Mouse (Mus musculus): ENCODE results near the gene Zranb3. TPM values are rescaled to one million over a fixed set of nuclear protein-coding genes. Genes with fewer than 3 reads are reported as not detected.

The Zranb3 gene
- polyA plus RNA-seq, 1 experiment from 2014 or later: 14.5 TPM

DNA sequence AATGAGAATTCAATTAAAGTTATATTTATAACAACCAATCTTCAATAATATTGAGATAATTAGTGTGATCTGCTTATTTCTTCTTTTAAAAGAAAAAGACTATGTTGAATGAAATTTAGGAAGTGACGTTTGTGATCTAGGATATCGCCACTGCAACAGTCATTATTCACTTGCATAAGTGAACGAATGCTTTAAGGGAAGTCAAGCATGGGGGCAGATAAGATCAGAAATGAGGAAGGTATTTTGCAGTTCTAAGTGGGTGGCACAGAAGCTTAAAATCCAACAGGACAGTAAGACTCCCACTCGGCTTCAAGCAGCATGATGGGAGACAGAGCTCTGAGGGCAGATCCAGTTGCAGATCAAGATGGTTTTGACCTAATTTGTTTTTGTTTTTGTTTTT lies 58.7 kb downstream of the Zranb3 start:
- H3K4me3 ChIP-seq (ENCODE audit: low read depth, low read length): no peak overlapping the region
- ATAC-seq (ENCODE audit: insufficient read depth, low FRiP score, low TSS enrichment): no peak
- 94% methylated on average over 4 of the region's 4 CpGs for WGBS
- no peaks in the 10 kb centered on the region for H3K27me3 ChIP-seq (ENCODE audit: control insufficient read depth, insufficient read depth, low read length)
- H3K4me2 ChIP-seq (ENCODE audit: low read depth): no peak overlapping the region
- H3K4me1 ChIP-seq (ENCODE audit: control insufficient read depth, insufficient read depth, low read length): no peaks in the 10 kb centered on the region
- no peak overlapping the region for H3K9ac ChIP-seq (ENCODE audit: low read length)
- no peak overlapping the region for H3K27ac ChIP-seq (ENCODE audit: low read depth, low read length)
- DNase-seq (ENCODE audit: low spot score): no peak
- H3K9me3 ChIP-seq (ENCODE audit: control insufficient read depth, low read length): no peaks in the 10 kb centered on the region
- no peaks in the 10 kb centered on the region for H3K36me3 ChIP-seq (ENCODE audit: control insufficient read depth, insufficient read depth, low read length)

DNA sequence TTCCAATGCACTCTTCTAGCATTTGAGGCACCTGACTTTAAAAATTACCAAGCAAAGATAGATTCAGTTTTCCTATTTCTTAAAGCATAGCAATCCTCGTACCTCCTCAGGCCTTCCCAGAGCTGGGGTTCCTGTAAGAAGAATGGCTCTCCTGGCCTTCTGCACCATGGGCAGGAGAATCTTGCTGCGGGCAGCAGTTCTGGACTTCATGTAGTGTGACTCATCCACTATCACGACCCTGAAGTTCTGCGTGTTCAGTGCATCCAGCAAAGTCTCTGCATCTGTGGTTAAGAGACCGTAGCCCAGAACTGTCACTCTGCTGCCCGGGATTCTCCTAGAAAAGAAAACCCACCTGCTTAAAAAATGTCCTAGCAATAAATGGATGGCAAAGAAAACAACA lies 66.6 kb downstream of the Zranb3 start:
- H3K9me3 ChIP-seq (ENCODE audit: control insufficient read depth, low read length): no peaks in the 10 kb centered on the region
- 91% methylated on average over 6 of the region's 6 CpGs for WGBS
- no peak for ATAC-seq (ENCODE audit: insufficient read depth, low FRiP score, low TSS enrichment)

DNA sequence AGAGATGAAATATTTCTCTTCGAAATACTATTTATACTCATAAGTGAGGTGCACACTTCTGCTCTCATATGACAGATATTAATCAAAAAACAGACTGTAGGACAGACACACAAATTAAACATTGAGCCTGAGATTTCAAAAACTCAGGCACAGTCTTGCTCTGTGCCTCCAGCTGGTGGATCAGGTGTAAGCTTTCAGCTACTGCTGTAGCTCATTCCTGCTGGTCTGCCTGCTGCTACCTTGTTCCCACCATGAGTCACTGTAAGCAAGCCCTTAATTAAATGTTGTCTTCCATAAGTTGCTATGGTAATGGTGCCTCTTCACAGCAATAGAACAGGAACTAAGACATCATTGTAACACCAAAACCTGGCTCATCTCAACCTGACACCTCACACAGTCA lies 70.7 kb downstream of the Zranb3 start:
- ATAC-seq (ENCODE audit: insufficient read depth, low FRiP score, low TSS enrichment) (no peak), DNase-seq (ENCODE audit: low spot score) (no peak)
- 89% methylated on average over 1 of the region's 1 CpGs for WGBS

More for the DNA sequence above, 66.6 kb downstream of the Zranb3 start:
- Histone ChIP-seq H3K9ac (ENCODE audit: low read length) (no peak overlapping the region), H3K4me1 (ENCODE audit: control insufficient read depth, insufficient read depth, low read length) (no peaks in the 10 kb centered on the region), H3K36me3 (ENCODE audit: control insufficient read depth, insufficient read depth, low read length) (no peaks in the 10 kb centered on the region), H3K4me2 (ENCODE audit: low read depth) (no peak overlapping the region), H3K27me3 (ENCODE audit: control insufficient read depth, insufficient read depth, low read length) (no peaks in the 10 kb centered on the region), H3K4me3 (ENCODE audit: low read depth, low read length) (no peak overlapping the region), H3K27ac (ENCODE audit: low read depth, low read length) (no peak overlapping the region)
- no peak for DNase-seq (ENCODE audit: low spot score)

DNA sequence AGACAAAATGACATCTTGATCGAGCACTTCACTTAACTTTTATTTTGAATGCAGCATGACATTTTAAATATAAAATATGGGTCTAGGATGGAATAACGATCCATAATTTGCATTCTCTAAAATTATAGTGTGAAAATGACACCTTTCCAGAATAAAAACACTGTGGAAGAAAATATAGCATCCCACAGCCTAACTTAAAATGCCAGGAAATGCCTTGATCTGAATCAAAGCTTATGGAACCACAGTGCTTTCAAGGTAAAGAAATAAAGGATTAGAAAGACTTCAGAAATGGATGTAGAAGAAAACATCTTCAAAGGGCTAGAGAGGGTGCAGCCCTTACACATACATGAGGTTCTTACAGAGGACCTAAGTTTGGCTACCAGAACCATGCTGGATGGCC lies 71.3 kb downstream of the Zranb3 start:
- no peaks in the 10 kb centered on the region for H3K9me3 ChIP-seq (ENCODE audit: control insufficient read depth, low read length)
- WGBS: 94% methylated on average over 2 of the region's 2 CpGs
- DNase-seq (ENCODE audit: low spot score) (no peak), ATAC-seq (ENCODE audit: insufficient read depth, low FRiP score, low TSS enrichment) (no peak)
- no peaks in the 10 kb centered on the region for H3K4me1 ChIP-seq (ENCODE audit: control insufficient read depth, insufficient read depth, low read length)
- no peak overlapping the region for H3K4me3 ChIP-seq (ENCODE audit: low read depth, low read length)
- H3K27me3 ChIP-seq (ENCODE audit: control insufficient read depth, insufficient read depth, low read length): no peaks in the 10 kb centered on the region
- H3K27ac ChIP-seq (ENCODE audit: low read depth, low read length): no peak overlapping the region
- H3K4me2 ChIP-seq (ENCODE audit: low read depth): no peak overlapping the region
- no peak overlapping the region for H3K9ac ChIP-seq (ENCODE audit: low read length)
- no peaks in the 10 kb centered on the region for H3K36me3 ChIP-seq (ENCODE audit: control insufficient read depth, insufficient read depth, low read length)

More for the DNA sequence above, 70.7 kb downstream of the Zranb3 start:
- no peaks in the 10 kb centered on the region for H3K4me1 ChIP-seq (ENCODE audit: control insufficient read depth, insufficient read depth, low read length)
- H3K9me3 ChIP-seq (ENCODE audit: control insufficient read depth, low read length): no peaks in the 10 kb centered on the region
- H3K4me3 ChIP-seq (ENCODE audit: low read depth, low read length): no peak overlapping the region
- no peak overlapping the region for H3K27ac ChIP-seq (ENCODE audit: low read depth, low read length)
- H3K9ac ChIP-seq (ENCODE audit: low read length): no peak overlapping the region
- no peak overlapping the region for H3K4me2 ChIP-seq (ENCODE audit: low read depth)
- H3K27me3 ChIP-seq (ENCODE audit: control insufficient read depth, insufficient read depth, low read length): no peaks in the 10 kb centered on the region
- no peaks in the 10 kb centered on the region for H3K36me3 ChIP-seq (ENCODE audit: control insufficient read depth, insufficient read depth, low read length)

DNA sequence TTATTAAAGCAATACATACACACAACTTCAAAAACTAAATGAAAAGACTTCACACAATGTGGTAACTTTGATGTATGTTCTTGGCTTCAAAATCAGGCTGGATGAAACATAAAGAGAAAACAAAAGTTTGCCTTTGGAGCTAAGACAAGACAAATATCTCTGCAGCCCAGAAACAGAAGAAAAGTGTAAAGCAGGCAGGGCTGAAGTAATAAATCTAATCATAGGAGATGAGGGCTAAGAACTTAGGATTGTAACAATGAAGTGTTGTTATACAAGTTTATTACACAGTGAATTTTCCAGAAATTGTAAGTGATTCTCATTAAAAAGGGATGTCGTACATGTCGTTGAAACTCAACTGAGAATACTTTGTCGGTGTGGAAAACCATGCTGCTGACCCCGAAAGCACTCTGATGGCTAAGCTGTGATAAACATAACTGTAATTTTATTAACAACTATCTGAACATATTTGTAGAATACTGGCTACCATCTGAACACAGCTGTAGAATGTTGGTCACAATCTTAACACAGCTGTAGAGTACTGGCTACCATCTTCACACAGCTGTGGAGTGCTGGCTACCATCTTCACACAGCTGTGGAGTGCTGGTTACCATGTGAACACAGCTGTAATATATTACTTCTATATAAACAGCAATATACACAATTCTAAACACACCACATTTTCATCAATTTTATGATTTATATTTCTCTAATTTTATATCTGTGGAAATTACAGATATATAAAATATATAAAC lies 78.3 kb downstream of the Zranb3 start:
- Histone ChIP-seq H3K4me1 (ENCODE audit: control insufficient read depth, insufficient read depth, low read length) (no peaks in the 10 kb centered on the region), H3K9ac (ENCODE audit: low read length) (no peak overlapping the region), H3K9me3 (ENCODE audit: control insufficient read depth, low read length) (no peaks in the 10 kb centered on the region), H3K27ac (ENCODE audit: low read depth, low read length) (no peak overlapping the region), H3K27me3 (ENCODE audit: control insufficient read depth, insufficient read depth, low read length) (no peaks in the 10 kb centered on the region), H3K4me3 (ENCODE audit: low read depth, low read length) (no peak overlapping the region), H3K4me2 (ENCODE audit: low read depth) (no peak overlapping the region), H3K36me3 (ENCODE audit: control insufficient read depth, insufficient read depth, low read length) (no peaks in the 10 kb centered on the region)
- ATAC-seq (ENCODE audit: insufficient read depth, low FRiP score, low TSS enrichment) (no peak), DNase-seq (ENCODE audit: low spot score) (no peak)
- WGBS: 95% methylated on average over 4 of the region's 4 CpGs

DNA sequence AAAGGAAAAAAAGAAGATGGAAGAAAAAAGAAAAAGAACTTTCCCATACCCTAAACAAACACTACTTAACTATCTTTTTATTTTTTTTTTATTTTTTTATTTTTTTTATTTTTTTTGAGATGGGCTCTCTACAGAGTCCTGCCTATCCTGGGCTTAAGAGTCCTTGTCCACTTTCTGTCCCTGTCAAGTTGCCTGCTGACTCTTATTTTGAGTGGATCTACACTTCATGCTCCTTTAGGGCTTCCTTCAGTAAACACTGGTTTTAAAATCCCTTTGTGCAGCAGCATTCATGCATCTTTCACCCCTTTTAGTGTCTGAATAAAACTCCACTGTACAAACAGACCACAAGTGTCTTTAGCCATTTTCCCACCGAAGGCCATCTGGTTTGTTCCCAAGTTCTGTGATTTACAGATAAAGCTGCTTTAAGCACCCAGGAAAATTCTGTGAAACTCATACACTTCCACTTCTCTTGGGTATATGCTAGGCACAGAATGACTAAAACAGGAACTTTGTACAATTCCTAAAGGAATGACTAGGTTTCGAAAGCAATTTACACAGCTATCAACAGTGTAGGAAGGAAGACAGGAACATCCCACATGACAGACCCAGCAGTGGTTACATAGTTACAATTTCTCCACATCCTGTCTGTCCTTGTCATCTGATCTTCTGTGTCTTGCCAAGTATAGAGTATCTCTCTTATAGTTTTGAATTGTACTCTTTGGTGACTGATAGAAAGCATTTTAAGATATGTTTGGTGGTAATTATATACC lies 82.7 kb downstream of the Zranb3 start:
- peak; percentile 70; the same call in 1 of the 2 replicates for ATAC-seq (ENCODE audit: insufficient read depth, low FRiP score, low TSS enrichment)

DNA sequence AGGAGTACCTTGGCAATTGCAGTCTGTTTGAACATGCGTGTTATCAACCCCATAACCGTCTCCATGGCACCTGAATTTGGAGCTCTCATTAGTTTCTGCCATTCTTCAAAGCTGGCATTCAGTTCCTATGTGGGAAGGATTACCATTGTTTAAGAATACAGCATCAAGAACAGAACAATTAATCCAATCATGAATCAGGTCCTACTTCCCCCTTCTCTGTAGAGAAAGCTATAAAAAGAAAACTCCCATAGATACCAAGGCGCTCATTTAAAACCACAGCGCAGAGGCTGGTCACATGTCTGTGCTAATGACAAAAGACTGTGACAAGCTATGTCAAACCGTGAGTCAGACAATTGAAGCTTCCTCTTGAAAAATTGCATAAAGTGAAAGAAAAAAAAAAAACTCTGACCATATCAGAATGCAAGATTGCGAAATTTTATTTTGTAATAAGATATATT lies 86.8 kb downstream of the Zranb3 start:
- no peaks in the 10 kb centered on the region for H3K9me3 ChIP-seq (ENCODE audit: control insufficient read depth, low read length)
- H3K36me3 ChIP-seq (ENCODE audit: control insufficient read depth, insufficient read depth, low read length): no peaks in the 10 kb centered on the region
- no peak overlapping the region for H3K4me2 ChIP-seq (ENCODE audit: low read depth)
- no peaks in the 10 kb centered on the region for H3K4me1 ChIP-seq (ENCODE audit: control insufficient read depth, insufficient read depth, low read length)
- DNase-seq (ENCODE audit: low spot score) (no peak), ATAC-seq (ENCODE audit: insufficient read depth, low FRiP score, low TSS enrichment) (no peak)
- no peak overlapping the region for H3K9ac ChIP-seq (ENCODE audit: low read length)
- WGBS: 82% methylated on average over 6 of the region's 6 CpGs
- no peaks in the 10 kb centered on the region for H3K27me3 ChIP-seq (ENCODE audit: control insufficient read depth, insufficient read depth, low read length)
- no peak overlapping the region for H3K27ac ChIP-seq (ENCODE audit: low read depth, low read length)
- no peak overlapping the region for H3K4me3 ChIP-seq (ENCODE audit: low read depth, low read length)

More for the DNA sequence above, 82.7 kb downstream of the Zranb3 start:
- Histone ChIP-seq H3K9me3 (ENCODE audit: control insufficient read depth, low read length) (no peaks in the 10 kb centered on the region), H3K4me1 (ENCODE audit: control insufficient read depth, insufficient read depth, low read length) (no peaks in the 10 kb centered on the region), H3K27me3 (ENCODE audit: control insufficient read depth, insufficient read depth, low read length) (no peaks in the 10 kb centered on the region), H3K36me3 (ENCODE audit: control insufficient read depth, insufficient read depth, low read length) (no peaks in the 10 kb centered on the region), H3K4me3 (ENCODE audit: low read depth, low read length) (no peak overlapping the region), H3K4me2 (ENCODE audit: low read depth) (no peak overlapping the region), H3K27ac (ENCODE audit: low read depth, low read length) (no peak overlapping the region), H3K9ac (ENCODE audit: low read length) (no peak overlapping the region)
- 68% methylated on average over 2 of the region's 2 CpGs for WGBS
- DNase-seq (ENCODE audit: low spot score): no peak

DNA sequence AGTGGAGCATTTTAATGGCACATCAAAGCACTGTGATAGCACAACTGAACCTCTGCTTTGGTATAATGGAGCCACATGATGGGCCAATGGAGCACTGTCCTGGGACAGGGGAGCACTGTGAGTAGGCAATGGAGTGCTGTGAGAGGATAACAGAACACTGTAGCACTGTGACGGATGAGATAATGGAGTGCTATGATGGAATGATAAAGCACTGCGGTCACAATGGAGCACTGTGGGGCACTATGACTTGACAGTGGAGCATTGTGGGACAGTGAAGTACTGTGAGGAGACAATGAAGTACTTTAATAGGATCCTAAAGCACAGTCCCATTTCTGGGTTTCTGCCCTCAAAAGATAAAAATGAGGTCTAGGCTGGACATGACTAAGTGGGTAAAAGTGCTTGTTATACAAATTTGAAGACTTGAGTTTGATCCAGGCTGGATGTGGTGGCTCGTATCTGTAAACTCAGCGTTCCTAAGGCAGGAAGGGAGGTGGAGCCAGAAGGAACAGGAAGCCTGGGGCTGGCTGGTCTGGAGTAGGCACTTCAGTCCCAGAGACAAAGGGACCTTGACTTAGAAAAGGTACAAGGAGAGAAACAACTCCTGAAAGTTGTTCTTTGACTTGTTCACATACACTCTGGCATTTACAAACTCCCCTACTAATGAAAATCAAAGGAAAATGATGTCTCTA lies 89.0 kb downstream of the Zranb3 start:
- Histone ChIP-seq H3K9ac (ENCODE audit: low read length) (no peak overlapping the region), H3K9me3 (ENCODE audit: control insufficient read depth, low read length) (no peaks in the 10 kb centered on the region), H3K27ac (ENCODE audit: low read depth, low read length) (no peak overlapping the region), H3K4me2 (ENCODE audit: low read depth) (no peak overlapping the region), H3K36me3 (ENCODE audit: control insufficient read depth, insufficient read depth, low read length) (no peaks in the 10 kb centered on the region), H3K4me1 (ENCODE audit: control insufficient read depth, insufficient read depth, low read length) (no peaks in the 10 kb centered on the region), H3K4me3 (ENCODE audit: low read depth, low read length) (no peak overlapping the region), H3K27me3 (ENCODE audit: control insufficient read depth, insufficient read depth, low read length) (no peaks in the 10 kb centered on the region)
- ATAC-seq (ENCODE audit: insufficient read depth, low FRiP score, low TSS enrichment) (no peak), DNase-seq (ENCODE audit: low spot score) (no peak)
- WGBS: 85% methylated on average over 4 of the region's 4 CpGs

Measured in neural tube, embryonic 11.5 days (tissue).